Mouse (Mus musculus) naive thymus-derived CD4-positive, alpha-beta T cell, adult 5 months (primary cell): ENCODE data around the gene Fer. TPM values are rescaled to one million over a fixed set of nuclear protein-coding genes. Genes with fewer than 3 reads are reported as not detected.

ENCODE experiments used
- polyA plus RNA-seq: library from polyadenylated mRNA; unstranded; fragments of 100-300 nt; shearing (Covaris generic); gene quantifications from one replicate; pipeline ENCODE4 v1.2.1, GENCODE M21; 2017

Gene Fer
- 0.46 TPM for polyA plus RNA-seq

DNA sequence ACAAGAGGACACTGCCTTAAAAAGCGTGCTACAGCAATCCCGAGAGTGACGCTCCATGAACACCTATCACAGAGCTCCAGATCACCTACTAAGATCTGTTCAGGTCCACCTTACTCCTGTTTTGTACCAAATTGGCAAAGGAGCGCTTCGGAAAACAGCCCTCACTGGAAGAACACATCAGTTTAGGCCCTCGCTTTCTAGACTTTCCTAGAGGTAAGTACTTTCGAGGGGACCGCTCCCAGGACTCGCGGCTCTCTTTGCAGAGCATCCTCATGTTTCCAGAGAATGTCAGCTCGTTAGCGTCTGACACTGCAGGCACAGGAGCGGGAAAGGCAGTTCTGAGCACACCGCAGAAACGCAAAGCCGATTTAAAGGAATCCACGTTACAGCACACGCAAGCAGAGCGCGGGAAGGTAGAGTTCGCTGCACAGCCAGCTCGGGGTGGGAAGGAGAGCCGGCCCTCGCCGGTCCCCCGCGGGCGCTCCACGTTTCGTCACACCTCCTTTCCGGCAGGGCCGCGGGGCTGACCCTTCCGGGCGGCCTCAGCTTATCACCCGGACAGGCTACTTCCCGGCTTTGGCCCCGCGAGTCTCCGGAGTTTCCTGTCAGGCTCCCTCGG is at the start of gene Fer:
Gene Fer (plus strand): TSS at position 51 of the 619 bp plus-strand sequence.

DNA sequence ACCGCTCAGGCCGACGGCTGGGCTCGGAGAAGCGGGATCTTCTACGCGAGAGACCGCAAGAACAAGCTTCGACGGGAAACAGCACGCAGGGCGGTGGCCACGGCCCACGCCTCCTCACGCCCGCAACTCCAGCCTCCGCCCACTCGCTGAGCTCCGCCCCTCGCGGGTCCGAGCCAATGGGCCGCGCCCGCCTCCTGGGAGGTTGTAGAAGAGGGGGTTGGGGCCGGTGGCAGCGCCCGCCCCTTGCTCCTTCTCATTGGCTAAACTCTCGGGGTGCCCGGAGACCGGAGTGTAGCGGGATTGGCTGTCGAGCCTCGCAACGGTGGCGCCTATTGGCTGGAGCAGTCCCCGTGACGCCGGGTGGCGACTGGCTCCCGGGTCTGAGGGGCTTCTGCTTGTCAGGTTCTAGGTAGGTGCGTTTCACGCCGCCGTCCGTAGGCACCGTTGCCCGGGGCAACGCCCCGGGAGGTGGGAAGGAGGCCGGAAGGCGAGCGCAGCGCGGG is 836 bp downstream of the Fer start, which contains the start of gene A930002H24Rik:
Gene A930002H24Rik (minus strand): TSS at position 145 of the 503 bp plus-strand sequence.

Other genes starting within 250 kb of the Fer start
- gene A930002H24Rik, start 729 bp downstream of the Fer start, polyA plus RNA-seq: not detected